Comparison of ENCODE assay signal across 8 mouse cellular contexts in genomic region chr9:32901287-32901686, GRCm38 (mm10).
DNase-seq lines count a peak whose midpoint lies in the region; ATAC-seq and TF ChIP-seq lines count a peak whose summit lies in the region.

No protein-coding gene starts in this region.

- H3K4me1 ChIP-seq in cerebellum, adult 2 months (ENCODE audit: control insufficient read depth, insufficient read depth, low read length) = no peaks in the 10 kb centered on the region

- TF ChIP-seq POLR2A in cerebellum, adult 2 months (IDR thresholded peaks at IDR 0.05; ENCODE audit: borderline replicate concordance, insufficient read depth, low read length) = no peak

- DNase-seq in adrenal gland, adult 18-20 months (ENCODE audit: low spot score in 2 of 2) = peak; percentile 8 to 39
- DNase-seq in embryo, embryonic 11 days = peak; percentile 17
- peak; percentile 75 for DNase-seq in kidney, adult 11 months
- peak; percentile 88 for DNase-seq in lung, postnatal 25 days (ENCODE audit: low spot score)
- no peak for DNase-seq in cerebellum, adult 2 months
- DNase-seq in B cell, adult 2 months = no peak

- H3K4me3 ChIP-seq in cerebellum, adult 2 months (replicated peaks; ENCODE audit: insufficient read depth, low read depth, low read length) = no peak overlapping the region

- H3K27ac ChIP-seq in cerebellum, adult 2 months (ENCODE audit: insufficient read depth, low read length) = no peak overlapping the region

- no peak for ATAC-seq in erythroid progenitor cell, adult 5-6 weeks (replicated peaks; ENCODE audit: low FRiP score, poor library complexity, severe bottlenecking)
- ATAC-seq in cerebellum, adult (ENCODE audit: insufficient number of reproducible peaks, low FRiP score, low TSS enrichment) = no peak

- no peak for TF ChIP-seq CTCF in cerebellum, adult 2 months (IDR thresholded peaks at IDR 0.05; ENCODE audit: borderline replicate concordance, insufficient read depth, low read depth, low read length)

- 33% methylated on average over 4 of the region's 4 CpGs for WGBS in cerebellum, adult 2 months

- H3K27me3 ChIP-seq in cerebellum, adult 2 months (ENCODE audit: control insufficient read depth, insufficient read depth, low read length) = no peaks in the 10 kb centered on the region

Comparison
In these comparisons a context has a peak if more than half of its experiments do, and no peak if none do; other contexts are left out.
1. DNase-seq: peak in adrenal gland, adult 18-20 months (2 of 2), embryo, embryonic 11 days (single experiment), kidney, adult 11 months (single experiment) and lung, postnatal 25 days (single experiment); none in cerebellum, adult 2 months (0 of 2) and B cell, adult 2 months (0 of 2).